ENCODE assay signal across 8 mouse cellular contexts in the genomic region with DNA sequence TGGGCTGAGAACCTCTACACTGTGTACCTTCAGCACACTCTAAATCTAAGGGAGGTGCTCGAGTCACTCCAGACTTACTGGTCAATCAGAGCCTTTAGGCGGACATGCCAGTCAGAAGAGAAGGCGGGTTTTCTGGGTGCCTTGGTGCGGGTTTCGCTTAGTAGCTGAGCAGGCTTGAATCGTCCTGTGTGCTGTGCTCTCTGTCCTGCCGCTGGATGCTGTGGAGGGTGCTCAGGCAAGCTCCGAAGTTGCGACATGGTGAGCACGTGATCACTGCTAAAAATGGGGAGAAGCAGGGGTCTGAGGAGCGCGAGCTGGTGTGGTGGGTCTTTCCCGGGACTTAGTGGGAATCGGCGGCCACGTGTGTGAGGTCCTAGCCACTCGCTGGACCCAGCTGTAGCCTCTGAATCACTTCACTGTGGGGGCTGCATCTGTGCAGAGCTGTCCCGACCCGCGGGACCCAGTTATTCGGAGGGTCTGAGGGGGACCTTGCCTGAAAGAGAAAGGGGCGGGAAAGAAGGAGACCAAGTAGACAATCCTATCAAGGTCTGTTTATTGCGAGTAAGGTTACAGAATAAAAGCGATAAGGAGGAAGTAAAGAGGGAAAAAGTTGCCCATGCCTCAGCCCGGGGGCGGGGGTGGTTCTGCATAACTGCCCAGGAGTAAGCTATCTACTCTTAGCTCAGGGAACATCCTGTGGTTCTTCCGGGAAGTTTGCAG. TPM values are rescaled to one million over a fixed set of nuclear protein-coding genes. Genes with fewer than 3 reads are reported as not detected.
DNase-seq lines count a peak whose midpoint lies in the region; ATAC-seq and TF ChIP-seq lines count a peak whose summit lies in the region.

No protein-coding gene starts in this region.

- peak overlapping the region; percentile 39 for H3K4me3 ChIP-seq in left cerebral cortex, adult 2 months
- peak overlapping the region; percentile 30 for H3K4me3 ChIP-seq in hindbrain, embryonic 11.5 days (ENCODE audit: low read depth, low read length)
- peak overlapping the region; percentile 48 to 59 for H3K4me3 ChIP-seq in liver, embryonic 14.5 days (ENCODE audit: insufficient read depth in 1 of 2, low read depth in 2 of 2, low read length in 2 of 2)

- ATAC-seq in hindbrain, embryonic 11.5 days (ENCODE audit: low FRiP score) = peak; percentile 47
- peak; percentile 59 for ATAC-seq in liver, embryonic 14.5 days (ENCODE audit: insufficient read depth)

- no peak for DNase-seq in left cerebral cortex, adult 2 months (ENCODE audit: extremely low spot score in 1 of 2, low spot score in 2 of 2)
- DNase-seq in left cerebral cortex, postnatal 14 days (ENCODE audit: low spot score in 2 of 2) = no peak
- peak; percentile 47 for DNase-seq in embryo, embryonic 10 days (ENCODE audit: low spot score)
- DNase-seq in hindbrain, embryonic 11.5 days (ENCODE audit: low spot score) = peak; percentile 41
- DNase-seq in liver, embryonic 14.5 days (ENCODE audit: low read depth in 3 of 3, low spot score in 3 of 3) = no peak
- DNase-seq in neural tube, embryonic 10.5 days (ENCODE audit: extremely low spot score, low spot score) = peak; percentile 46
- no peak for DNase-seq in frontal cortex, adult 2 months (ENCODE audit: extremely low spot score in 1 of 2, low spot score in 1 of 2)
- no peak for DNase-seq in cerebellum, adult 11 months

- TF ChIP-seq CTCF in left cerebral cortex, adult 2 months (IDR thresholded peaks at IDR 0.05) = no peak
- no peak for TF ChIP-seq CTCF in liver, embryonic 14.5 days (IDR thresholded peaks at IDR 0.05; ENCODE audit: low read depth)

- no peaks in the 10 kb centered on the region for H3K4me1 ChIP-seq in hindbrain, embryonic 11.5 days (replicated peaks; ENCODE audit: control insufficient read depth, insufficient read depth, low read length)
- no peaks in the 10 kb centered on the region for H3K4me1 ChIP-seq in liver, embryonic 14.5 days (replicated peaks; ENCODE audit: control insufficient read depth in 2 of 2, insufficient read depth in 2 of 2, low read length in 1 of 2)

- no peaks in the 10 kb centered on the region for H3K27me3 ChIP-seq in hindbrain, embryonic 11.5 days (ENCODE audit: control insufficient read depth, insufficient read depth, low read length)
- H3K27me3 ChIP-seq in liver, embryonic 14.5 days (ENCODE audit: control insufficient read depth, insufficient read depth, low read length) = no peaks in the 10 kb centered on the region

- intact Hi-C loops in left cerebral cortex, adult 2 months (cut with DNase I) = no loop called here
- intact Hi-C loops in left cerebral cortex, postnatal 14 days (cut with DNase I) = no loop called here

- TF ChIP-seq EP300 in liver, embryonic 14.5 days (IDR thresholded peaks at IDR 0.05; ENCODE audit: low read depth) = no peak

- WGBS in hindbrain, embryonic 11.5 days = 8% methylated on average over 27 of the region's 27 CpGs
- 2% methylated on average over 27 of the region's 27 CpGs for WGBS in liver, embryonic 14.5 days (ENCODE audit: insufficient replicate concordance)

- peak overlapping the region; percentile 55 for H3K4me2 ChIP-seq in hindbrain, embryonic 11.5 days (replicated peaks; ENCODE audit: low read depth, low read length)
- peak overlapping the region; percentile 75 for H3K4me2 ChIP-seq in liver, embryonic 14.5 days (ENCODE audit: low read depth)

- H3K9ac ChIP-seq in hindbrain, embryonic 11.5 days (ENCODE audit: low read depth, low read length) = peak overlapping the region; percentile 44; the same call in 1 of the 2 replicates
- peak overlapping the region; percentile 40 for H3K9ac ChIP-seq in liver, embryonic 14.5 days (replicated peaks)

- H3K9me3 ChIP-seq in hindbrain, embryonic 11.5 days (ENCODE audit: control insufficient read depth, low read length) = no peaks in the 10 kb centered on the region
- no peaks in the 10 kb centered on the region for H3K9me3 ChIP-seq in liver, embryonic 14.5 days (ENCODE audit: control insufficient read depth, low read length)

- H3K36me3 ChIP-seq in hindbrain, embryonic 11.5 days (ENCODE audit: control insufficient read depth, insufficient read depth, low read length) = no peaks in the 10 kb centered on the region
- no peaks in the 10 kb centered on the region for H3K36me3 ChIP-seq in liver, embryonic 14.5 days (replicated peaks; ENCODE audit: control insufficient read depth, insufficient read depth, low read depth)

- no peak overlapping the region for H3K27ac ChIP-seq in left cerebral cortex, adult 2 months
- no peak overlapping the region for H3K27ac ChIP-seq in hindbrain, embryonic 11.5 days (ENCODE audit: low read depth, low read length)
- no peak overlapping the region for H3K27ac ChIP-seq in liver, embryonic 14.5 days

RNA-seq across cellular contexts. Expression of gene Zfp950, which starts 11.2 kb away (rescaled TPM):
- 10 to 100 TPM; 36.5 to 42.5 TPM for total RNA-seq in left cerebral cortex, adult 2 months (2021)
- total RNA-seq in left cerebral cortex, postnatal 14 days (2021) = 10 to 100 TPM; 26.4 to 36.5 TPM
- 27.3 and 31.5 TPM in 2 replicates for polyA plus RNA-seq in hindbrain, embryonic 11.5 days (2014; fragmentation: Nextera tagmentation; extraction: Ambion mirVana)
- 3.0 and 5.7 TPM in 2 replicates for polyA plus RNA-seq in liver, embryonic 14.5 days (2012; rRNA removed)
- polyA plus RNA-seq in liver, embryonic 14.5 days (2014; fragmentation: Nextera tagmentation; extraction: Ambion mirVana) = 10.3 and 10.5 TPM in 2 replicates
- polyA plus RNA-seq in frontal cortex, adult 2 months (2012; rRNA removed) = 42.1 and 48.9 TPM in 2 replicates

RNA-seq across cellular contexts. Expression of gene Gm7102, which starts 24.2 kb away (rescaled TPM):
- under 1 TPM in 1 of 2 experiments, not detected in 1; 0.25 TPM for total RNA-seq in left cerebral cortex, adult 2 months (2021)
- not detected for total RNA-seq in left cerebral cortex, postnatal 14 days (2021)
- polyA plus RNA-seq in hindbrain, embryonic 11.5 days (2014; fragmentation: Nextera tagmentation; extraction: Ambion mirVana) = 0.11 and 0.17 TPM in 2 replicates
- 0.02 TPM in 1 of 2 replicates, not detected in the other for polyA plus RNA-seq in liver, embryonic 14.5 days (2012; rRNA removed)
- polyA plus RNA-seq in liver, embryonic 14.5 days (2014; fragmentation: Nextera tagmentation; extraction: Ambion mirVana) = not detected in 2 replicates
- 0.06 and 0.15 TPM in 2 replicates for polyA plus RNA-seq in frontal cortex, adult 2 months (2012; rRNA removed)

RNA-seq across cellular contexts. Expression of gene Gm6020, which starts 31.8 kb away (rescaled TPM):
- not detected for total RNA-seq in left cerebral cortex, adult 2 months (2021)
- total RNA-seq in left cerebral cortex, postnatal 14 days (2021) = not detected
- polyA plus RNA-seq in hindbrain, embryonic 11.5 days (2014; fragmentation: Nextera tagmentation; extraction: Ambion mirVana) = not detected in 2 replicates
- not detected in 2 replicates for polyA plus RNA-seq in liver, embryonic 14.5 days (2012; rRNA removed)
- polyA plus RNA-seq in liver, embryonic 14.5 days (2014; fragmentation: Nextera tagmentation; extraction: Ambion mirVana) = not detected in 2 replicates
- not detected in 2 replicates for polyA plus RNA-seq in frontal cortex, adult 2 months (2012; rRNA removed)

Comparison
In these comparisons a context has a peak if more than half of its experiments do, and no peak if none do; other contexts are left out.
1. DNase-seq: peak in embryo, embryonic 10 days (single experiment), hindbrain, embryonic 11.5 days (single experiment) and neural tube, embryonic 10.5 days (single experiment); none in left cerebral cortex, adult 2 months (0 of 2), left cerebral cortex, postnatal 14 days (0 of 2), liver, embryonic 14.5 days (0 of 3), frontal cortex, adult 2 months (0 of 2) and cerebellum, adult 11 months (single experiment).
2. Peak in every context shown above with its lines, with median percentiles within 50 percentile points of each other: H3K4me3 ChIP-seq.